Mouse (Mus musculus) CD4-positive, CD25-positive, alpha-beta regulatory T cell, adult 2 months (primary cell): Measurements from ENCODE around the gene Prl3d2.
"Not testable (repeated sequence)": the region's sequence is repeated elsewhere in the genome, so short reads cannot be mapped to it uniquely, and the experiment has no call there.

ENCODE experiments used
- DNase-seq: peaks from one replicate; pipeline ENCODE4 v3.0.0-alpha.2; 2012; ENCODE audit warnings: low read depth, low spot score

The Prl3d2 gene

GRCm38 (mm10) chr13:27121398-27121797 lies at the start of gene Prl3d2:
Gene Prl3d2 (plus strand): TSS chr13:27121698.
- not testable (repeated sequence) for DNase-seq

- DNase-seq = not testable (repeated sequence)
Measured at GRCm38 (mm10) chr13:27093890-27094289, 27.6 kb upstream of the Prl3d2 start, which contains the start of gene Prl3d1. Gene Prl3d1 (plus strand): TSS chr13:27094190.

- DNase-seq = no peak
Measured at GRCm38 (mm10) chr13:27148264-27148663, 26.8 kb downstream of the Prl3d2 start.

GRCm38 (mm10) chr13:27156490-27156889 lies 35.0 kb downstream of the Prl3d2 start, which contains the start of gene Prl3d3:
Gene Prl3d3 (plus strand): TSS chr13:27156790.
- not testable (repeated sequence) for DNase-seq
